ENCODE assay signal across 21 mouse cellular contexts in the genomic region with DNA sequence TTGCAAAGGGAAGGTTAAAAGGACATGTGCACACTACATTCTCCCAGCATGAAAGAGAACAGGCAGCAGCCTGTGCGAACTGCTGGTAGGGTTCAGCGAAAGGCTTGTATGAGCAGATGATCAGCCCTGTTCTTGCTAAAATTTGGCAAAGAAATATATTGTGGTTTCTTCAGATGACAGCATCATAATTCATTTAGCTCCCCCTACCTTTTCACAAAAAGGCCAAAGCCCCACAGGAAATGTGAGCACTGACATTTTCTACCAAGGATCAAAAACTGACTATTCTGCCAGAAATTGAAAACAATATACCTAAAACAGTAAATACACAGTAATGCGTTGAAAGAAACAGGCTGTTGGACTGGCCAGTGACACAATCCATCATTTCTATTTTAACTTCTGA.
DNase-seq lines count a peak whose midpoint lies in the region; ATAC-seq and TF ChIP-seq lines count a peak whose summit lies in the region.
"Had no signal": no experiment of that assay in that cellular context is flagged by ENCODE, and none has a peak within 500 bp of the region (broad histone marks: within the 10 kb centered on the region; RNA-seq: fewer than 3 reads in every experiment).

No protein-coding gene starts in this region.

- no peaks in the 10 kb centered on the region for H3K27me3 ChIP-seq in kidney, embryonic 14.5 days (ENCODE audit: control insufficient read depth, insufficient read depth, low read length)
- no peaks in the 10 kb centered on the region for H3K27me3 ChIP-seq in liver, embryonic 11.5 days (replicated peaks; ENCODE audit: control insufficient read depth, insufficient read depth, low read length)
- H3K27me3 ChIP-seq: CH12.LX; limb, embryonic 15.5 days had no signal

- ATAC-seq in cerebellum, adult (ENCODE audit: insufficient number of reproducible peaks, low FRiP score, low TSS enrichment): no peak
- peak; percentile 73; the same call in 1 of the 2 replicates for ATAC-seq in kidney, embryonic 14.5 days (ENCODE audit: low FRiP score, low TSS enrichment)
- ATAC-seq in liver, embryonic 11.5 days (replicated peaks; ENCODE audit: low FRiP score): no peak
- ATAC-seq: intestine, embryonic 16.5 days had no signal

- 51% methylated on average over 3 of the region's 3 CpGs for WGBS in kidney, embryonic 14.5 days
- WGBS in liver, embryonic 11.5 days: 72% methylated on average over 3 of the region's 3 CpGs

- DNase-seq in cerebellum, postnatal 10 days: peak; percentile 8 to 16
- DNase-seq in kidney, adult 11 months: no peak
- DNase-seq in liver: peak; percentile 3
- no peak for DNase-seq in liver, embryonic 11.5 days (ENCODE audit: low spot score)
- peak; percentile 18 for DNase-seq in brain, embryonic 14.5 days (ENCODE audit: low read depth)
- no peak for DNase-seq in gastrocnemius, adult 2 months
- DNase-seq: adrenal gland, adult 2 months; cerebellum, adult 18-20 months; gastrocnemius, postnatal 36 days; heart, postnatal 10 days; lung, adult 18-20 months; lung, postnatal 4 days had no signal

- H3K27ac ChIP-seq in kidney, embryonic 14.5 days (ENCODE audit: low read depth, low read length): peak overlapping the region; percentile 2; the same call in 1 of the 2 replicates
- H3K27ac ChIP-seq in liver, embryonic 11.5 days (ENCODE audit: low read depth, low read length): no peak overlapping the region
- no peak overlapping the region for H3K27ac ChIP-seq in gastrocnemius, adult 2 months
- H3K27ac ChIP-seq: heart, embryonic 10.5 days; hindbrain, embryonic 14.5 days; limb, embryonic 15.5 days had no signal

- intact Hi-C loops in gastrocnemius, adult 2 months (cut with DNase I): no loop called here

- H3K36me3 ChIP-seq in kidney, embryonic 14.5 days (ENCODE audit: control insufficient read depth, insufficient read depth, low read length): no peaks in the 10 kb centered on the region
- no peaks in the 10 kb centered on the region for H3K36me3 ChIP-seq in liver, embryonic 11.5 days (ENCODE audit: control insufficient read depth, insufficient read depth, low read length)
- H3K36me3 ChIP-seq: heart, embryonic 10.5 days; limb, embryonic 15.5 days had no signal

- no peak for TF ChIP-seq CTCF in brain, embryonic 14.5 days (IDR thresholded peaks at IDR 0.05; ENCODE audit: borderline replicate concordance, extremely low read depth, insufficient read depth, insufficient read length)
- TF ChIP-seq CTCF in gastrocnemius, adult 2 months (IDR thresholded peaks at IDR 0.05): no peak

- no peaks in the 10 kb centered on the region for H3K9me3 ChIP-seq in kidney, embryonic 14.5 days (ENCODE audit: control insufficient read depth, low read length)
- no peaks in the 10 kb centered on the region for H3K9me3 ChIP-seq in liver, embryonic 11.5 days (ENCODE audit: control insufficient read depth, low read length)
- H3K9me3 ChIP-seq: heart, embryonic 10.5 days; limb, embryonic 15.5 days had no signal

- H3K4me2 ChIP-seq in kidney, embryonic 14.5 days (replicated peaks; ENCODE audit: low read depth, low read length): no peak overlapping the region
- H3K4me2 ChIP-seq in liver, embryonic 11.5 days: no peak overlapping the region
- H3K4me2 ChIP-seq: hindbrain, embryonic 14.5 days; limb, embryonic 15.5 days; midbrain, embryonic 11.5 days had no signal

- no peak for TF ChIP-seq POLR2A in brain, embryonic 14.5 days (IDR thresholded peaks at IDR 0.05; ENCODE audit: borderline replicate concordance, extremely low read depth, insufficient read depth, insufficient read length, poor library complexity, severe bottlenecking)

- no peaks in the 10 kb centered on the region for H3K4me1 ChIP-seq in kidney, embryonic 14.5 days (ENCODE audit: control insufficient read depth, insufficient read depth, low read length)
- H3K4me1 ChIP-seq in liver, embryonic 11.5 days (replicated peaks; ENCODE audit: control insufficient read depth, insufficient read depth, low read length): no peaks in the 10 kb centered on the region
- H3K4me1 ChIP-seq: heart, embryonic 10.5 days; limb, embryonic 15.5 days had no signal

- H3K9ac ChIP-seq in kidney, embryonic 14.5 days (ENCODE audit: low read depth, low read length): no peak overlapping the region
- H3K9ac ChIP-seq in liver, embryonic 11.5 days (ENCODE audit: low read depth, low read length): no peak overlapping the region
- H3K9ac ChIP-seq: hindbrain, embryonic 14.5 days; limb, embryonic 15.5 days had no signal

- no peak overlapping the region for H3K4me3 ChIP-seq in kidney, embryonic 14.5 days (ENCODE audit: low read length)
- H3K4me3 ChIP-seq in liver, embryonic 11.5 days (ENCODE audit: low read depth, low read length): no peak overlapping the region
- H3K4me3 ChIP-seq in gastrocnemius, adult 2 months: no peak overlapping the region
- H3K4me3 ChIP-seq: erythroblast, embryonic 14.5 days; heart, embryonic 10.5 days; limb, embryonic 15.5 days had no signal

Comparison
In these comparisons a context has a peak if more than half of its experiments do, and no peak if none do; other contexts are left out.
1. DNase-seq: peak in cerebellum, postnatal 10 days (2 of 2), liver (single experiment) and brain, embryonic 14.5 days (single experiment); none in kidney, adult 11 months (single experiment), liver, embryonic 11.5 days (single experiment) and gastrocnemius, adult 2 months (single experiment).